Mouse (Mus musculus): Measurements from ENCODE around the gene Cyp2d22. TPM values are rescaled to one million over a fixed set of nuclear protein-coding genes. Genes with fewer than 3 reads are reported as not detected.

Gene Cyp2d22
- polyA plus RNA-seq, 1 experiment from 2014 or later: 9.7 TPM

DNA sequence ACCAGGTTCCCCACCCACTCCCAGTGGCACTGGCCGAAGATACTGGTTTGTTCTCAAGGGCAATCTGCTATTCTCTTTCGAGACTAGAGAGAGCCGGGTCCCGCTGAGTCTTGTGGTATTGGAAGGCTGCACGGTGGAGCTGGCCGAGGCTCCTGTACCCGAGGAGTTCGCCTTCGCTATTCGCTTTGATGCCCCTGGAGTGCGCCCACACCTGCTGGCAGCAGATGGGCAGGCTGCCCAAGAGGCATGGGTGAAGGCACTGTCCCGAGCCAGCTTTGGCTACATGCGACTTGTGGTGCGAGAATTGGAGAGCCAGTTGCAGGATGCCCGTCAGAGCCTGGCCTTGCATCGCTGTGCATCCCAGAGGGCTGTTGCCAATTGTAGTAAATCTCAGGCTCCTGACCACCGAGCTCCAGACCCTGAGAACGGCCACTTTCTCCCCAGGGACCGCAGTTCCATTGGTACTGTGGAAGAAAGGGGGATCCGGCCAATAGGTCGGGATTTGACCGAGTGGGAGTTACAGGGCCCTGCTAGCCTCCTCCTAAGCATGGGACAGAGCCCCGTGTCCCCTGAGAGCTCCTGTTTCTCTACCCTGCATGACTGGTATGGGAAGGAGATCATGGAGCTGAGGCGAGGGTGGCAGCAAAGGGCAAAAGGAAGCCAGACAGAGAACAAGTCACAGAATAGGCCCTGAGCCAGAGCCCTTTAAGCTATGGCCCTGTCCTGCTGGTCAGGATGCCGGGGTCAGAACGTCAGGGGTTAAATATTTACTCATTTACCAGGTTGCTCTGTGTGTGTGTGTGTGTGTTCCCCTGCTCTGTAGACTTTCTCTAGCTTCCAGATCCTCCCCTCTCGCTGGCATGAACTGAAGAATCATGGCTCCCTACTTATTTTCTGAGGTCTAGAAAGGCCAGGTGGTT lies 36.4 kb downstream of the Cyp2d22 start:
- no peak overlapping the region for H3K27ac ChIP-seq (ENCODE audit: low read length)
- 85% methylated on average over 27 of the region's 27 CpGs for WGBS
- no peak overlapping the region for H3K4me2 ChIP-seq (ENCODE audit: low read depth, low read length)
- H3K9ac ChIP-seq (ENCODE audit: low read length): no peak overlapping the region
- peaks cover 25% of the 10 kb centered on the region for H3K4me1 ChIP-seq (replicated peaks; ENCODE audit: control insufficient read depth, insufficient read depth, low read length)
- H3K36me3 ChIP-seq (ENCODE audit: control insufficient read depth, insufficient read depth, low read length): peaks cover 5% of the 10 kb centered on the region
- peaks cover 3% of the 10 kb centered on the region; the same call in 1 of the 2 replicates for H3K27me3 ChIP-seq (ENCODE audit: control insufficient read depth, insufficient read depth, low read depth, low read length)
- no peak overlapping the region for H3K4me3 ChIP-seq (ENCODE audit: low read length)
- no peaks in the 10 kb centered on the region for H3K9me3 ChIP-seq (ENCODE audit: control insufficient read depth, low read length)
- ATAC-seq (ENCODE audit: low read depth): no peak

DNA sequence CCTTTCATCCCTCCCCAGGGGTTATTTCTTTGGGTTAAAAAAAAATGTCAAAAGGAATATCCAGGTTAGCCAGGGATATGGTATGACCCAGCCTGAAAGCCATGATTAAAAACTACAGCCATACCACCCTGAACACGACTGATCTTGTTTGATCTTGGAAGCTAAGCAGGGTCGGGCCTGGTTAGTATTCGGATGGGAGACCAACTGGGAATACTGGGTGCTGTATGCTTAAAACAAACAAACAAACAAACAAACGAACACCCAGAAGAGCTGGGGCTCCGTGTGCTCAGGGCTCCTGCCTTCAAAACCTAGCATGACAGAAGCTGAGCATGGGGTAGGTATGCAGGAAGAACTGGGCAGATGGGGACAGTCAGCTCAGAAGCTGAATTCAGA lies 37.5 kb downstream of the Cyp2d22 start:
- Histone ChIP-seq H3K4me2 (ENCODE audit: low read depth, low read length) (no peak overlapping the region; the same call in 1 of the 2 replicates), H3K4me3 (ENCODE audit: low read length) (no peak overlapping the region), H3K27me3 (ENCODE audit: control insufficient read depth, insufficient read depth, low read depth, low read length) (peaks cover 3% of the 10 kb centered on the region; the same call in 1 of the 2 replicates), H3K36me3 (ENCODE audit: control insufficient read depth, insufficient read depth, low read length) (no peaks in the 10 kb centered on the region), H3K9me3 (ENCODE audit: control insufficient read depth, low read length) (no peaks in the 10 kb centered on the region), H3K27ac (ENCODE audit: low read length) (no peak overlapping the region), H3K4me1 (replicated peaks; ENCODE audit: control insufficient read depth, insufficient read depth, low read length) (peaks cover 32% of the 10 kb centered on the region), H3K9ac (ENCODE audit: low read length) (peak overlapping the region; percentile 79; the same call in 1 of the 2 replicates)
- WGBS: 71% methylated on average over 5 of the region's 5 CpGs
- ATAC-seq (ENCODE audit: low read depth): no peak

DNA sequence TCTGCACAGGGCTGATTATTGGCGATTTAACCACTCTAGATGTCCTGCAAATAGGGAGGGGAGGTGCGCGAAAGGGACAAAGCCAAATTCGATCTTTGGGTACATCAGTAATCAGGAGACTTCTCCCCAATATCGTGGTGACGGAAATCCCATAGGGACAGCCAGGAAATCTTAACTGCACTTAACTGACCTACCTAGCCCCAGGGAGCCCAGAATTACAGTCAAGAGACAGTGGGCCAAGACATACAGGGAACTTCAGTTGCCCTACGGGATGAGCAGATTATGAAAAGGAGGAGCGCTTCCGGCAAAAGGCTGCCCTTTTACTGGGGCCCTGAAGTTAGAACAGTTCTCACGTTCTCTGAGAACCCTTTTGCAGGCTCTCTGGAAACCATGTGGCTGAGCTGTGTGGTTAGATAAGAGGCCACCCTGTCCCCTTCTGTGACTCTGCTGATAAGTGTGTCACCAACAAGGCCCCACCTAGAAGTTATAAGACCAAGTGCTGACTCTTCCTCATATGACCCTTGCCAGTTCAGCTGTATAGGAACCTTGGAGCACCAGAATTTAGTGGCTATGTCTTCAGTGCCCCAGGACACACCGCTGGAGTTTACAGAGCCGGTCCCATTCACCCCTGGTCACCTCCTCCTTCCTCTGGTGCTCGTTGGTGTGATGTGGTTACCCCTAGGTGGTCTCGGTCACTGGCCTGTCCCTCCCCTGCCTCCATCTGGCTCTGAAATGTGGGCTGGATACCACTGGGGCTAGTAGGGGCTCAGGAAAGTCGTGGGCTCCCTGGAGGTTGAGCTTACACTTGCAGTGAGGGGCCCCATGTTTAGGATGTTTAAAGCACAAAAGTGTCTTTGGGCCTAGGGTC lies 38.2 kb downstream of the Cyp2d22 start:
- no peaks in the 10 kb centered on the region for H3K36me3 ChIP-seq (ENCODE audit: control insufficient read depth, insufficient read depth, low read length)
- H3K4me1 ChIP-seq (replicated peaks; ENCODE audit: control insufficient read depth, insufficient read depth, low read length): peaks cover 27% of the 10 kb centered on the region
- peak overlapping the region; percentile 79 for H3K9ac ChIP-seq (ENCODE audit: low read length)
- H3K27ac ChIP-seq (ENCODE audit: low read length): peak overlapping the region; percentile 78
- H3K4me2 ChIP-seq (ENCODE audit: low read depth, low read length): peak overlapping the region; percentile 71
- ATAC-seq (ENCODE audit: low read depth): no peak
- no peaks in the 10 kb centered on the region for H3K9me3 ChIP-seq (ENCODE audit: control insufficient read depth, low read length)
- H3K27me3 ChIP-seq (ENCODE audit: control insufficient read depth, insufficient read depth, low read depth, low read length): peaks cover 3% of the 10 kb centered on the region; the same call in 1 of the 2 replicates
- H3K4me3 ChIP-seq (ENCODE audit: low read length): peak overlapping the region; percentile 63
- WGBS: 49% methylated on average over 15 of the region's 15 CpGs

DNA sequence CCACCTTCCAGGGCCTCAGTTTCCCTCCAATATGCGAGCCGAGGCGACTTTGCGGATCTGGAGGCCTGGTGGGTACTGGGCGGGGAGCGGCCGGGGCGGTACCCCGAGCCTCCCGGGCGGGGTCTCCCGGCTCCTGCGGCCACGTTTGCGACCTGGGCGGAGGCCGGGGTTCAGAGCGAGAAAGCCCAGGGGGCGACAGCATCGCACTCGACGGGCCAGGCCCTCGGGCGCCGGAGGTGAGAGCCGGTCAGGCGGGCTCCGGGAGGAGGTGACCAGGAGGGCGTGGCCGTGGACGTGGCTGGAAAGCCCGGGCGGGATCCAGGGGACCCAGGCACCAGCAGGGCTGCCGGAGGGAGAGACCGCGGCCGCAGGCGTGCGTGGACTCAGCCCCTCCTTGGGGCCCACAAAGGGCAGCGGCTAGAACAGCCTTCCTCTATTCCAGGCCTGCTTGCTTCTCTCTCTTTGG lies 39.0 kb downstream of the Cyp2d22 start:
- peak; percentile 11; the same call in 1 of the 2 replicates for ATAC-seq (ENCODE audit: low read depth)
- Histone ChIP-seq H3K27me3 (ENCODE audit: control insufficient read depth, insufficient read depth, low read depth, low read length) (peaks cover 3% of the 10 kb centered on the region; the same call in 1 of the 2 replicates), H3K36me3 (ENCODE audit: control insufficient read depth, insufficient read depth, low read length) (no peaks in the 10 kb centered on the region), H3K27ac (ENCODE audit: low read length) (peak overlapping the region; percentile 78), H3K4me2 (ENCODE audit: low read depth, low read length) (peak overlapping the region; percentile 71), H3K9me3 (ENCODE audit: control insufficient read depth, low read length) (no peaks in the 10 kb centered on the region), H3K4me3 (ENCODE audit: low read length) (peak overlapping the region; percentile 63), H3K9ac (ENCODE audit: low read length) (peak overlapping the region; percentile 79), H3K4me1 (replicated peaks; ENCODE audit: control insufficient read depth, insufficient read depth, low read length) (peaks cover 25% of the 10 kb centered on the region)
- under 1% methylated on average over 28 of the region's 40 CpGs for WGBS

DNA sequence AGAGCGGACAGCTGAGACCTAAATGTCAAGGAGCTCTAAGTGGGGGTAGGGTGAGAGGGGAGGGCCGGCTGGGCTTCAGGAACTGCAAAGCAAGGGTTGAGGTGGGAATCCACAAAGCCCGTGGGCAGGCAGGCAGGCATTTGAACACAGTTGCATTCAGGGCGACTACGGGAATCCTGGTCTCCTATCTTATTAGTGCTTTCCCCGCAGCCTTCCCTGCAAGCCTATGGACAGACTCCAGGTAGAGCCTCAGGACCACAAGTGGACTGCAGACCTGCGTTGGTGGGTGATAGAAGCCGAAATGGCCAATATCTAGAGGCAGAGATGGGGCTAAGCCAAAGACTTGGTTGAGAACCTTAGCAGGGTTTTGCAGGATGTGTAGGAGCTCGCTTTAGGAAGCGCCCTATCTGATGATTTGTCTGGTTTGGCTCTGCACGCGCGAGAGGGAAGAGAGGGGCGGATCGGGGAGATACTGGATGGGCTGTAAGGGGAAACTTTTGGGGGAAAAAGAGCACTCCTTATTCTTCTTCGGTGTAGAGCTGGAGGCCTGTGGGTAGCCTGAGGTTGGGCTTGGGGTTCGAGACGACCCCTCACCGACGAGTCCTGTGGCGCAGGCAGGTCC lies 39.5 kb downstream of the Cyp2d22 start:
- WGBS: 25% methylated on average over 21 of the region's 21 CpGs
- H3K4me2 ChIP-seq (ENCODE audit: low read depth, low read length): peak overlapping the region; percentile 71
- peaks cover 3% of the 10 kb centered on the region; the same call in 1 of the 2 replicates for H3K27me3 ChIP-seq (ENCODE audit: control insufficient read depth, insufficient read depth, low read depth, low read length)
- no peaks in the 10 kb centered on the region for H3K36me3 ChIP-seq (ENCODE audit: control insufficient read depth, insufficient read depth, low read length)
- no peak for ATAC-seq (ENCODE audit: low read depth)
- no peaks in the 10 kb centered on the region for H3K9me3 ChIP-seq (ENCODE audit: control insufficient read depth, low read length)
- H3K4me1 ChIP-seq (replicated peaks; ENCODE audit: control insufficient read depth, insufficient read depth, low read length): peaks cover 25% of the 10 kb centered on the region
- H3K9ac ChIP-seq (ENCODE audit: low read length): peak overlapping the region; percentile 79
- peak overlapping the region; percentile 63 for H3K4me3 ChIP-seq (ENCODE audit: low read length)
- H3K27ac ChIP-seq (ENCODE audit: low read length): peak overlapping the region; percentile 78

DNA sequence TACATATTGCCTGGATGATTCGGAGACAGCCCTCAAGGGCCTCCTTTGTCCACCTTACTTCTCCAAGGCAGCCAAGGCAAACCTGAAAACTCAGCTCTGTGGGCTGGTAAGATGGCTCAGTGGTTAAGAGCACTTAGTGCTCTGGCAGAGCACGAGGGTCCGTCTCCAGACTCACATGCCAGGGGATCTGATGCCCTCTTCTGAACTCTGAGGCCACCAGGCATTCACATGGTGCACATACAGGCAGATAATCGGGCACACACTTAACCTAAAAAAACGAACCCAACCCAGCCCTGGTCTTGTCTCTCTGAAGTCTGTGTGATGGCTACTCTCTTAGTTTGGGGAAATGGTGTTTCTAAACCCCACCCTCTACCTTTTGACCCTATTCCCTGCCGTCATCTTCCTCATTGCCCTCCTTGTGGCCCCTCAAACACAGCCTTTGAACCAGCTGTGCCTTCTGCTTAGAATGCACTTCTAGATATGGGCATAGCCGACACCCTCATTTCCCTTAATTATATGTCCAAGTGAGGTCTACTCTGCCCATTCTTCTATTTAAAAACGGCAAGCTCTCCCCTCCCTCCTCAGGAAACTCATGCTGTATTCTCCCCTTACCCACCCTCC lies 40.3 kb downstream of the Cyp2d22 start:
- H3K4me3 ChIP-seq (ENCODE audit: low read length): no peak overlapping the region
- H3K4me2 ChIP-seq (ENCODE audit: low read depth, low read length): no peak overlapping the region
- peaks cover 25% of the 10 kb centered on the region for H3K4me1 ChIP-seq (replicated peaks; ENCODE audit: control insufficient read depth, insufficient read depth, low read length)
- H3K9me3 ChIP-seq (ENCODE audit: control insufficient read depth, low read length): no peaks in the 10 kb centered on the region
- WGBS: 51% methylated on average over 8 of the region's 8 CpGs
- H3K27me3 ChIP-seq (ENCODE audit: control insufficient read depth, insufficient read depth, low read depth, low read length): peaks cover 3% of the 10 kb centered on the region; the same call in 1 of the 2 replicates
- H3K36me3 ChIP-seq (ENCODE audit: control insufficient read depth, insufficient read depth, low read length): peaks cover 4% of the 10 kb centered on the region
- H3K27ac ChIP-seq (ENCODE audit: low read length): no peak overlapping the region
- no peak overlapping the region for H3K9ac ChIP-seq (ENCODE audit: low read length)
- no peak for ATAC-seq (ENCODE audit: low read depth)

DNA sequence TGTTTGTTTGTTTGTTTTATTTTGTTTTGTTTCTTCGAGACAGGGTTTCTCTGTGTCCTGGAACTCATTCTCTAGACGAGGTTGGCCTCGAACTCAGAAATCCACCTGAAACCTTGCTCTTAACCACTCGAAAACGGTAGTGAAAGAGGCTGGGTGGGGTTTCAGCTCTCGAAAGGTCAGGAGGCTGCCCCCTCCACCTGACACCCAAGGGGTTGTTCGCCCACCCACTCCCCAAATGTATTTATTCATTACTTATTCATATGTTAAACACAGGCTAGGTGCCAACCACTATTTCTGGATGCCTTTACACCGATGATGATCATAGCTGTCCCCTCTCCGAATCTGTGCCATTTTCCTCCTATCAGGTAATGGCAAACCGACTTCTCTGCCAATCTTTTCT lies 40.9 kb downstream of the Cyp2d22 start:
- H3K27me3 ChIP-seq (ENCODE audit: control insufficient read depth, insufficient read depth, low read depth, low read length): peaks cover 3% of the 10 kb centered on the region; the same call in 1 of the 2 replicates
- 44% methylated on average over 10 of the region's 10 CpGs for WGBS
- no peak overlapping the region for H3K27ac ChIP-seq (ENCODE audit: low read length)
- peaks cover 25% of the 10 kb centered on the region for H3K4me1 ChIP-seq (replicated peaks; ENCODE audit: control insufficient read depth, insufficient read depth, low read length)
- no peak for ATAC-seq (ENCODE audit: low read depth)
- H3K36me3 ChIP-seq (ENCODE audit: control insufficient read depth, insufficient read depth, low read length): peaks cover 9% of the 10 kb centered on the region
- H3K9me3 ChIP-seq (ENCODE audit: control insufficient read depth, low read length): no peaks in the 10 kb centered on the region
- H3K4me3 ChIP-seq (ENCODE audit: low read length): peak overlapping the region; percentile 73
- H3K9ac ChIP-seq (ENCODE audit: low read length): peak overlapping the region; percentile 81
- H3K4me2 ChIP-seq (ENCODE audit: low read depth, low read length): peak overlapping the region; percentile 77

DNA sequence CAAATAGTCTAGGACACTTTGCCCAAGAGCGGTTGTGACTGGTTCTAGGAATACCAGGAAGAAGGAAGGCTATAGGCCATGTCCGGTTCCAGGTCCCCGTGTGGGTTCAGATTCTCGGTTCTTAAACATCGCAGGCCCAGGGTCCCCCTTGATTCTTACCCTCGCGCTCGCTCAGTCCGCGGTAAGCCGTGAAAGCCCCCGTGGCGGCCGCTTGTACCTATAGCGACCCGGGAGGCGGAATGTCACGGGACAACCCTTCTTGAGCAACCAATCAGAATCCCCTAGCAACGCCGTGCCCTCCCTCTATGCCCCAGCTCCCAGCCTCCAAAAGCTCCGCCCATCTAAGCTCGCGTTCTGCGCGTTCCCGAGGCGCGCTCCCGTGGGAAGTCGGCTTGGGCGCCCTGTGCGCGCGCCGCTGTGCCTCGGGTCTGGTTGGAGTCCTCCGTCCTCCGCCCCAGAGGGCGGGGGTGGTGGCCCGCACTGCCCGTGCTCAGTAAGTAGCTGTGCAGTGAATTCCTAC lies 41.4 kb downstream of the Cyp2d22 start, which contains the start of the genes Naga, Pheta2 and Smdt1:
Gene Naga, minus strand, starts transcription at position 333 of the 520 bp plus-strand sequence.
Gene Pheta2, plus strand, starts transcription at position 350 of the 520 bp plus-strand sequence.
Gene Smdt1, plus strand, starts transcription at position 367 of the 520 bp plus-strand sequence.
- peak; percentile 92 for ATAC-seq (ENCODE audit: low read depth)

More for the DNA sequence above, 41.4 kb downstream of the Cyp2d22 start, which contains the start of the genes Naga, Pheta2 and Smdt1:
- WGBS: under 1% methylated on average over 41 of the region's 41 CpGs
- H3K36me3 ChIP-seq (ENCODE audit: control insufficient read depth, insufficient read depth, low read length): peaks cover 9% of the 10 kb centered on the region
- peaks cover 25% of the 10 kb centered on the region for H3K4me1 ChIP-seq (replicated peaks; ENCODE audit: control insufficient read depth, insufficient read depth, low read length)
- H3K9ac ChIP-seq (ENCODE audit: low read length): peak within 1 kb of the TSS; percentile 81
- H3K9me3 ChIP-seq (ENCODE audit: control insufficient read depth, low read length): no peaks in the 10 kb centered on the region
- peaks cover 3% of the 10 kb centered on the region; the same call in 1 of the 2 replicates for H3K27me3 ChIP-seq (ENCODE audit: control insufficient read depth, insufficient read depth, low read depth, low read length)
- H3K4me2 ChIP-seq (ENCODE audit: low read depth, low read length): peak within 1 kb of the TSS; percentile 77
- H3K27ac ChIP-seq (ENCODE audit: low read length): no peak within 1 kb of the TSS
- peak within 1 kb of the TSS; percentile 73 for H3K4me3 ChIP-seq (ENCODE audit: low read length)

Measured in lung, embryonic 16.5 days (tissue).